Mouse (Mus musculus) MEL (cell line): ENCODE data around the gene Hivep2. TPM values are rescaled to one million over a fixed set of nuclear protein-coding genes. Genes with fewer than 3 reads are reported as not detected.

Experiments used
- DNase-seq: peaks from one replicate; pipeline ENCODE4 v3.0.0; 2011; ENCODE audit warnings: low read depth, low spot score
- H3K27ac ChIP-seq: 2 replicates; pipeline ENCODE4 v1.5.1; 2012; ENCODE audit warnings: low read depth, mild to moderate bottlenecking, control low read depth, low read length, moderate library complexity; ENCODE audit not compliant: control insufficient read depth
- H3K27me3 ChIP-seq, 2 experiments: fragments of 150-350 bp in 1 of 2; sonication (generic) in 1 of 2; 2 replicates each; pipeline ENCODE4 v1.6.1; 2012; ENCODE audit warnings: low read length in 2 of 2, mild to moderate bottlenecking in 2 of 2, improper control_type of control experiment in 1 of 2, moderate library complexity in 1 of 2; ENCODE audit not compliant: insufficient read depth in 2 of 2, control insufficient read depth in 1 of 2
- H3K36me3 ChIP-seq, 2 experiments: 2 replicates each; pipeline ENCODE4 v1.6.1; 2012 to 2014; ENCODE audit warnings: low read length in 2 of 2, improper control_type of control experiment in 1 of 2, inconsistent platforms in 1 of 2, mild to moderate bottlenecking in 1 of 2; ENCODE audit not compliant: insufficient read depth in 2 of 2, control insufficient read depth in 1 of 2
- H3K4me1 ChIP-seq, 2 experiments: fragments of 150-350 bp in 1 of 2; sonication (generic) in 1 of 2; 2 replicates each; pipeline ENCODE4 v1.6.1; 2012; ENCODE audit warnings: low read length in 2 of 2, improper control_type of control experiment in 1 of 2, mild to moderate bottlenecking in 1 of 2; ENCODE audit not compliant: insufficient read depth in 2 of 2, control insufficient read depth in 1 of 2
- H3K4me3 ChIP-seq, 2 experiments: fragments of 150-350 bp in 1 of 2; sonication (generic) in 1 of 2; 2 replicates each; pipeline ENCODE4 v1.5.1; 2012; ENCODE audit warnings: low read depth in 2 of 2, low read length in 2 of 2, mild to moderate bottlenecking in 2 of 2, moderate library complexity in 2 of 2, control low read depth in 1 of 2, improper control_type of control experiment in 1 of 2; ENCODE audit not compliant: control insufficient read depth in 1 of 2, insufficient read depth in 1 of 2
- H3K79me2 ChIP-seq: 2 replicates; pipeline ENCODE4 v1.6.1; 2012; ENCODE audit warnings: mild to moderate bottlenecking, low read length, moderate library complexity; ENCODE audit not compliant: control insufficient read depth, poor library complexity, insufficient read depth
- H3K9ac ChIP-seq: 2 replicates; pipeline ENCODE4 v1.6.1; 2012; ENCODE audit warnings: low read depth, mild to moderate bottlenecking, control low read depth, low read length, moderate library complexity; ENCODE audit not compliant: control insufficient read depth, poor library complexity, severe bottlenecking
- H3K9me3 ChIP-seq: fragments of 150-350 bp; sonication (generic); replicated peaks from 2 replicates; pipeline ENCODE4 v1.6.1; 2012; ENCODE audit warnings: mild to moderate bottlenecking, low read length, improper control_type of control experiment, moderate library complexity; ENCODE audit not compliant: insufficient read depth
- BHLHE40 ChIP-seq: IDR thresholded peaks from 2 replicates; pipeline ENCODE4 v1.6.1; 2012; ENCODE audit warnings: low read depth, mild to moderate bottlenecking, inconsistent platforms, low read length, improper control_type of control experiment, borderline replicate concordance
- CTCF ChIP-seq, 3 experiments: IDR thresholded peaks in 2 of 3; conservative IDR thresholded peaks in 1 of 3; 2 replicates each; pipeline ENCODE4 v1.5.1; 2011 to 2012; ENCODE audit warnings: low read length in 3 of 3, low read depth in 2 of 3, mild to moderate bottlenecking in 2 of 3, improper control_type of control experiment in 1 of 3, inconsistent platforms in 1 of 3, mixed read lengths in 1 of 3, moderate library complexity in 1 of 3; ENCODE audit not compliant: control insufficient read depth in 1 of 3, insufficient read depth in 1 of 3, poor library complexity in 1 of 3, severe bottlenecking in 1 of 3
- E2F4 ChIP-seq: IDR thresholded peaks from 2 replicates; pipeline ENCODE4 v1.6.1; 2011; ENCODE audit warnings: low read depth, low read length, improper control_type of control experiment, borderline replicate concordance
- ELF1 ChIP-seq: IDR thresholded peaks from 2 replicates; pipeline ENCODE4 v1.6.1; 2014; ENCODE audit warnings: low read depth, mild to moderate bottlenecking, inconsistent platforms, low read length, improper control_type of control experiment, moderate library complexity
- EP300 ChIP-seq, 2 experiments: IDR thresholded peaks; 2 replicates each; pipeline ENCODE4 v1.6.1; 2011; ENCODE audit warnings: improper control_type of control experiment in 2 of 2, low read length in 2 of 2, low read depth in 1 of 2, mild to moderate bottlenecking in 1 of 2
- GABPA ChIP-seq: IDR thresholded peaks from 2 replicates; pipeline ENCODE4 v1.6.1; 2012; ENCODE audit warnings: low read depth, mild to moderate bottlenecking, inconsistent platforms, low read length, improper control_type of control experiment, moderate library complexity
- HCFC1 ChIP-seq: IDR thresholded peaks from 2 replicates; pipeline ENCODE4 v1.6.1; 2012; ENCODE audit warnings: low read depth, mild to moderate bottlenecking, inconsistent platforms, low read length, improper control_type of control experiment, moderate library complexity
- JUND ChIP-seq: IDR thresholded peaks from 2 replicates; pipeline ENCODE4 v1.6.1; 2011; ENCODE audit warnings: low read depth, mild to moderate bottlenecking, improper control_type of control experiment, low read length
- MAFK ChIP-seq: IDR thresholded peaks from 2 replicates; pipeline ENCODE4 v1.6.1; 2011; ENCODE audit warnings: low read depth, mild to moderate bottlenecking, low read length, improper control_type of control experiment, borderline replicate concordance
- MAX ChIP-seq: IDR thresholded peaks from 2 replicates; pipeline ENCODE4 v1.6.1; 2011; ENCODE audit warnings: low read length, improper control_type of control experiment
- MYB ChIP-seq: IDR thresholded peaks from 2 replicates; pipeline ENCODE4 v1.6.1; 2011; ENCODE audit warnings: mild to moderate bottlenecking, low read depth, low read length, improper control_type of control experiment
- NELFE ChIP-seq: IDR thresholded peaks from 2 replicates; pipeline ENCODE4 v1.6.1; 2011; ENCODE audit warnings: low read depth, low read length, improper control_type of control experiment
- POLR2AphosphoS5 ChIP-seq: IDR thresholded peaks from 2 replicates; pipeline ENCODE4 v1.6.1; 2012; ENCODE audit warnings: low read depth, borderline replicate concordance, mild to moderate bottlenecking, inconsistent platforms, low read length, moderate library complexity, mixed read lengths
- RAD21 ChIP-seq: IDR thresholded peaks from 2 replicates; pipeline ENCODE4 v1.6.1; 2011; ENCODE audit warnings: mild to moderate bottlenecking, low read depth, low read length, improper control_type of control experiment
- TAL1 ChIP-seq: IDR thresholded peaks from 2 replicates; pipeline ENCODE4 v1.6.1; 2012; ENCODE audit warnings: mild to moderate bottlenecking, inconsistent platforms, low read length, moderate library complexity, mixed read lengths
- UBTF ChIP-seq: IDR thresholded peaks from 2 replicates; pipeline ENCODE4 v1.6.1; 2012; ENCODE audit warnings: low read depth, mild to moderate bottlenecking, inconsistent platforms, low read length, improper control_type of control experiment, moderate library complexity, borderline replicate concordance; ENCODE audit not compliant: insufficient read depth
- USF1 ChIP-seq: IDR thresholded peaks from 2 replicates; pipeline ENCODE4 v1.6.1; 2014; ENCODE audit warnings: low read depth, mild to moderate bottlenecking, inconsistent platforms, low read length, improper control_type of control experiment, moderate library complexity
- ZC3H11A ChIP-seq: IDR thresholded peaks from 2 replicates; pipeline ENCODE4 v1.6.1; 2012; ENCODE audit warnings: low read depth, mild to moderate bottlenecking, inconsistent platforms, low read length, improper control_type of control experiment
- ZKSCAN1 ChIP-seq: IDR thresholded peaks from 2 replicates; pipeline ENCODE4 v1.6.1; 2012; ENCODE audit warnings: low read depth, mild to moderate bottlenecking, inconsistent platforms, low read length, improper control_type of control experiment, moderate library complexity
- ZMIZ1 ChIP-seq: IDR thresholded peaks from 2 replicates; pipeline ENCODE4 v1.6.1; 2012; ENCODE audit warnings: low read depth, mild to moderate bottlenecking, inconsistent platforms, low read length, improper control_type of control experiment, moderate library complexity
- ZNF384 ChIP-seq: IDR thresholded peaks from 2 replicates; pipeline ENCODE4 v1.6.1; 2012; ENCODE audit warnings: low read depth, mild to moderate bottlenecking, inconsistent platforms, low read length, improper control_type of control experiment
- polyA plus RNA-seq, 2 experiments: library from polyadenylated mRNA; stranded (reverse) in 1 of 2; unstranded in 1 of 2; fragments of >175 nt in 1 of 2; fragments of >200 nt in 1 of 2; gene quantifications; 2 replicates each; pipeline versions ENCODE4 v1.2.1 to v1.2.4; 2012; ENCODE audit warnings: low replicate concordance in 2 of 2, low read depth in 1 of 2; ENCODE audit not compliant: insufficient read length in 2 of 2, insufficient read depth in 1 of 2, missing spikeins in 1 of 2
- total RNA-seq: library from RNA; depleted of rRNA; stranded (reverse); fragments of 300-350 nt; gene quantifications from 2 replicates; pipeline ENCODE4 v1.2.3, GENCODE M21; 2012

The Hivep2 gene
- total and polyA plus RNA-seq, 3 experiments: not detected

DNA sequence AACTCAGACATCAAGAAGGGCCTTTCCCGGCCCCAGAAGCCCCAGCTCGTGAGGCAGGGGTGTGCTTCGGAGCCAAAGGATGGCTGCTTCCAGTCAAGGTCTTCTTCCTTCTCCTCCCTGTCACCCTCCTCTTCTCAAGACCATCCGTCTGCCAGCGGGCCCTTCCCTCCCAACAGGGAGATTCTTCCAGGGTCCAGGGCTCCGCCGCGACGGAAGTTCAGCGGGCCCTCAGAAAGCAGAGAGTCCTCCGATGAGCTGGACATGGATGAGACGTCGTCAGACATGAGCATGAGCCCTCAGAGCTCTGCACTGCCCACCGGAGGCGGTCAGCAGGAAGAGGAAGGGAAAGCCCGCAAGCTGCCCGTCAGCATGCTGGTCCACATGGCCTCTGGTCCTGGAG, 166.2 kb downstream of the Hivep2 start:
- H3K36me3 ChIP-seq: no peaks in the 10 kb centered on the region
- H3K27me3 ChIP-seq: no peaks in the 10 kb centered on the region

DNA sequence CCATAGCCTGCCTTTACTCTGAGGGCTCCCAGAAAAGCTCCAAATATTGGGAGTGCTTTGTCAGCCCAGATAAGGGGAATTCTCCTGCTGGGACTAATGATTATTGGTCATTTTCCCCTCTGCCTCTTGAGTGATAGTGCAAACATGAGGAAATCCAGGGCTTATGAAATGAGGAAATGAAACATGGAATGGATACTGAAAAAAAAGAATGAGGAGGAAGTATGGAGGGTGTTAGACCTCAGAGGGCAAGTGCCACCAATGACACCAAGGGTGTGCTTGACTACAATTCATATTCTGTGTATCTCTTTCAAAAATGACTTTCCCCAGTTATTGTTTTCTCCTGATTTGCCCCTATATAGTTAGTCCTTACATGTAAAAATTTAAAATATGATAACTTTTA, 167.1 kb downstream of the Hivep2 start:
- Histone ChIP-seq H3K36me3 (no peaks in the 10 kb centered on the region), H3K9me3 (no peaks in the 10 kb centered on the region)
- TF ChIP-seq JUND (no peak), CTCF (IDR thresholded peaks at IDR 0.05 in 2 of 3, conservative IDR thresholded peaks at IDR 0.05 in 1 of 3; ENCODE audit: control insufficient read depth in 1 of 3, insufficient read depth in 1 of 3, low read depth in 2 of 3, low read length in 3 of 3, poor library complexity in 1 of 3, severe bottlenecking in 1 of 3) (no peak)
- TF ChIP-seq, all 39 proteins: peak for 0

More for the DNA sequence above, 166.2 kb downstream of the Hivep2 start:
- no peaks in the 10 kb centered on the region for H3K4me1 ChIP-seq
- DNase-seq: no peak
- no peak overlapping the region for H3K9ac ChIP-seq
- H3K4me3 ChIP-seq: no peak overlapping the region
- no peaks in the 10 kb centered on the region for H3K79me2 ChIP-seq
- no peak overlapping the region for H3K27ac ChIP-seq
- no peak for TF ChIP-seq EP300 (IDR thresholded peaks at IDR 0.05; ENCODE audit: low read depth in 1 of 2, low read length in 2 of 2)
- TF ChIP-seq BHLHE40: no peak
- TF ChIP-seq UBTF: no peak
- no peak for TF ChIP-seq ELF1
- TF ChIP-seq ZMIZ1: no peak
- no peak for TF ChIP-seq ZNF384
- no peaks in the 10 kb centered on the region for H3K9me3 ChIP-seq

DNA sequence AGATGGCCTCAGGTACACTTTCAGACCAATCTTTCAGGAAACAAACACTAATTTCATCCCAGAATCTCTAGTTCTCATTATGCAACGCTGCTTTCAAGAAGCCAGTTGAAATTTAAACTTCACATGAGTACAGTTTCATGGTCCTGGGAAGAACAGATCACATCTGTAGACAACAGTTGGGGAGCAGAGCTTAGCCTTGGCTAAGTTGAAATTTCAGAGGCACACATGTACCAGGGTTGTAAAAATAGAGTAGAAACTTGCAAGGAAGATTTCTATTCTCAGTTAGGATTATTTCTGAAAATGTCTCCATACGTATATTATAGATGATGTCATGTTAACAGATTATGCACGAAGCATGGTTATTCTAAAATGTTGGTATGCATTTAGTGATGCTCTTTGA, 172.8 kb downstream of the Hivep2 start:
- no peaks in the 10 kb centered on the region for H3K36me3 ChIP-seq
- DNase-seq: no peak
- H3K9me3 ChIP-seq: no peaks in the 10 kb centered on the region
- no peak overlapping the region for H3K4me3 ChIP-seq
- H3K27me3 ChIP-seq: no peaks in the 10 kb centered on the region
- no peak overlapping the region for H3K27ac ChIP-seq
- H3K9ac ChIP-seq: no peak overlapping the region
- no peaks in the 10 kb centered on the region for H3K79me2 ChIP-seq
- no peaks in the 10 kb centered on the region for H3K4me1 ChIP-seq
- TF ChIP-seq ELF1 (no peak), MAFK (no peak), ZMIZ1 (no peak), E2F4 (no peak), RAD21 (no peak), GABPA (no peak), MYB (no peak), TAL1 (no peak), ZC3H11A (no peak), USF1 (no peak), HCFC1 (no peak), ZKSCAN1 (no peak), MAX (no peak), NELFE (no peak), POLR2AphosphoS5 (no peak)

More for the DNA sequence above, 167.1 kb downstream of the Hivep2 start:
- Histone ChIP-seq H3K79me2 (no peaks in the 10 kb centered on the region), H3K27me3 (no peaks in the 10 kb centered on the region), H3K9ac (no peak overlapping the region), H3K4me3 (no peak overlapping the region), H3K4me1 (no peaks in the 10 kb centered on the region), H3K27ac (no peak overlapping the region)
- no peak for DNase-seq
